Mouse (Mus musculus) NIH3T3 (cell line): ENCODE measurements around the gene Fbxo33.

ENCODE experiments used
- DNase-seq: peaks from one replicate; pipeline ENCODE4 v3.0.0-alpha.2; 2012; ENCODE audit warnings: low read depth

Fbxo33 gene

GRCm38 (mm10) chr12:59198750-59199149, 20.8 kb downstream of the Fbxo33 start:
- peak; percentile 64 for DNase-seq

GRCm38 (mm10) chr12:59195941-59196340, 23.6 kb downstream of the Fbxo33 start:
- DNase-seq = no peak

GRCm38 (mm10) chr12:59195065-59195464, 24.5 kb downstream of the Fbxo33 start:
- DNase-seq = no peak

- no peak for DNase-seq
These were observed 25.1 kb downstream of the Fbxo33 start for GRCm38 (mm10) chr12:59194341-59195003.

- DNase-seq = no peak
These were observed 25.9 kb downstream of the Fbxo33 start for GRCm38 (mm10) chr12:59193637-59194036.

- DNase-seq = no peak
These were observed 31.3 kb downstream of the Fbxo33 start for GRCm38 (mm10) chr12:59188086-59188682.

GRCm38 (mm10) chr12:59177814-59178213, 41.7 kb downstream of the Fbxo33 start:
- no peak for DNase-seq

GRCm38 (mm10) chr12:59169935-59170334, 49.6 kb downstream of the Fbxo33 start:
- no peak for DNase-seq

GRCm38 (mm10) chr12:59166557-59166956, 53.0 kb downstream of the Fbxo33 start:
- DNase-seq = no peak

GRCm38 (mm10) chr12:59164522-59164921, 55.0 kb downstream of the Fbxo33 start:
- DNase-seq = no peak

- DNase-seq = no peak
These were observed 56.7 kb downstream of the Fbxo33 start for GRCm38 (mm10) chr12:59162797-59163196.

- DNase-seq = no peak
These were observed 58.4 kb downstream of the Fbxo33 start for GRCm38 (mm10) chr12:59161091-59161490.
